22 mouse cellular contexts compared by ENCODE assay signal in genomic region chr10:121994660-121995059, GRCm38 (mm10).
"Had no signal": no experiment of that assay in that cellular context is flagged by ENCODE, and none has a peak within 500 bp of the region (broad histone marks: within the 10 kb centered on the region; RNA-seq: fewer than 3 reads in every experiment).

No protein-coding gene starts in this region.

- H3K9me3 ChIP-seq: heart, embryonic 12.5 days; hindbrain, embryonic 10.5 days; hindbrain, embryonic 12.5 days; intestine, embryonic 15.5 days; limb, embryonic 10.5 days; limb, embryonic 12.5 days had no signal

- H3K4me3 ChIP-seq: heart, adult 2 months; heart, embryonic 12.5 days; hindbrain, embryonic 10.5 days; hindbrain, embryonic 12.5 days; intestine, embryonic 15.5 days; layer of hippocampus, adult 2 months; left cerebral cortex, adult 2 months; limb, embryonic 10.5 days; limb, embryonic 12.5 days had no signal

- H3K4me2 ChIP-seq: heart, embryonic 12.5 days; hindbrain, embryonic 12.5 days; hindbrain, embryonic 14.5 days; intestine, embryonic 15.5 days; limb, embryonic 12.5 days; liver, embryonic 11.5 days had no signal

- H3K9ac ChIP-seq: heart, embryonic 12.5 days; hindbrain, embryonic 12.5 days; hindbrain, embryonic 14.5 days; intestine, embryonic 15.5 days; limb, embryonic 12.5 days had no signal

- ATAC-seq: inflammation-experienced regulatory T-cells, adult 6 months; intestine, embryonic 15.5 days; intestine, postnatal 0 days had no signal

- H3K27ac ChIP-seq: heart, adult 2 months; hindbrain, embryonic 12.5 days; hindbrain, embryonic 14.5 days; intestine, embryonic 15.5 days; layer of hippocampus, adult 2 months; left cerebral cortex, adult 2 months; limb, embryonic 10.5 days; limb, embryonic 12.5 days had no signal

- DNase-seq: gastrocnemius, postnatal 14 days; gastrocnemius, postnatal 36 days; heart, adult 11 months; heart, adult 2 months; heart, postnatal 10 days; heart, postnatal 4 days; kidney, adult 18-20 months; kidney, postnatal 10 days; kidney, postnatal 25 days; liver had no signal

- H3K36me3 ChIP-seq: heart, embryonic 12.5 days; hindbrain, embryonic 10.5 days; hindbrain, embryonic 12.5 days; intestine, embryonic 15.5 days; limb, embryonic 10.5 days; limb, embryonic 12.5 days had no signal

- H3K27me3 ChIP-seq: heart, embryonic 12.5 days; hindbrain, embryonic 12.5 days; intestine, embryonic 15.5 days; limb, embryonic 12.5 days had no signal
